Mouse (Mus musculus) heart, adult 2 months (tissue): Measurements from ENCODE around the gene Zdhhc6. TPM values are rescaled to one million over a fixed set of nuclear protein-coding genes. Genes with fewer than 3 reads are reported as not detected.

Experiments
- DNase-seq, 2 experiments: peaks; one replicate each; pipeline ENCODE4 v3.0.0; 2021
- H3K27ac ChIP-seq: fragments of 200-600 bp; 2 replicates; pipeline ENCODE4 v1.8.1; 2022
- H3K27me3 ChIP-seq: fragments of 200-500 bp; 2 replicates; pipeline ENCODE4 v1.6.1; 2012; ENCODE audit warnings: mild to moderate bottlenecking, low read length, inconsistent platforms, mixed read lengths; ENCODE audit not compliant: control insufficient read depth, insufficient read depth
- H3K36me3 ChIP-seq: fragments of 200-500 bp; 2 replicates; pipeline ENCODE4 v1.6.1; 2012; ENCODE audit warnings: low read length, inconsistent platforms; ENCODE audit not compliant: control insufficient read depth, insufficient read depth
- H3K4me1 ChIP-seq: fragments of 200-500 bp; 2 replicates; pipeline ENCODE4 v1.6.1; 2011; ENCODE audit warnings: low read length; ENCODE audit not compliant: control insufficient read depth, insufficient read depth
- H3K4me3 ChIP-seq: fragments of 200-600 bp; 2 replicates; pipeline ENCODE4 v1.8.1; 2022
- H3K79me2 ChIP-seq: fragments of 200-500 bp; replicated peaks from 2 replicates; pipeline ENCODE4 v1.6.1; 2012; ENCODE audit warnings: mild to moderate bottlenecking, inconsistent platforms, low read length, moderate library complexity, mixed read lengths; ENCODE audit not compliant: control insufficient read depth, insufficient read depth
- H3K9ac ChIP-seq: fragments of 200-500 bp; 2 replicates; pipeline ENCODE4 v1.6.1; 2012; ENCODE audit warnings: low read depth, mild to moderate bottlenecking, control low read depth, inconsistent platforms, low read length, mixed read lengths
- CTCF ChIP-seq: fragments of 200-600 bp; IDR thresholded peaks from 2 replicates; pipeline ENCODE4 v1.8.1; 2022; ENCODE audit warnings: antibody characterized with exemption, mild to moderate bottlenecking, moderate library complexity
- EP300 ChIP-seq: fragments of 200-500 bp; IDR thresholded peaks from 2 replicates; pipeline ENCODE4 v1.6.1; 2011; ENCODE audit warnings: low read depth, low read length, control low read depth; ENCODE audit not compliant: insufficient read depth
- POLR2A ChIP-seq: fragments of 200-500 bp; IDR thresholded peaks from 2 replicates; pipeline ENCODE4 v1.6.1; 2011; ENCODE audit warnings: mild to moderate bottlenecking, low read depth, low read length, control low read depth; ENCODE audit not compliant: insufficient read depth
- WGBS: fragments of 180-500 bp; shearing (Covaris S2); methylation state at CpG from one replicate; pipeline ENCODE4 v1.1.7; 2018; 5-methylcytosine and 5-hydroxymethylcytosine counted together
- intact Hi-C: fragments of 180-260 bp; cut with DNase I; formaldehyde crosslinking; loops from one replicate; pipeline ENCODE4 v1.15.1; 2025
- polyA plus RNA-seq: library from polyadenylated mRNA; depleted of rRNA; stranded (reverse); fragments of >200 nt; gene quantifications from 2 replicates; pipeline ENCODE4 v1.2.3, GENCODE M21; 2012
- total RNA-seq, 2 experiments: library from RNA; stranded (reverse); gene quantifications; 2 replicates each; pipeline ENCODE4 v1.2.3; 2021

Zdhhc6 gene
- total and polyA plus RNA-seq, 3 experiments, result 10.4 to 22.1 (median 19.6) TPM

GRCm38 (mm10) chr19:55266786-55267185 lies 49.0 kb downstream of the Zdhhc6 start:
- Histone ChIP-seq H3K4me3 (no peak overlapping the region), H3K36me3 (no peaks in the 10 kb centered on the region), H3K27me3 (no peaks in the 10 kb centered on the region), H3K79me2 (no peaks in the 10 kb centered on the region), H3K4me1 (no peaks in the 10 kb centered on the region; the same call in 1 of the 2 replicates), H3K27ac (no peak overlapping the region), H3K9ac (no peak overlapping the region)
- TF ChIP-seq CTCF (no peak), POLR2A (no peak), EP300 (no peak)
- WGBS, result 90% methylated on average over 3 of the region's 3 CpGs
- intact Hi-C loops, result no loop called here
- DNase-seq, result no peak

GRCm38 (mm10) chr19:55265269-55265668 lies 50.6 kb downstream of the Zdhhc6 start:
- no peak for DNase-seq
- TF ChIP-seq CTCF, result no peak
- no peak for TF ChIP-seq EP300
- TF ChIP-seq POLR2A, result no peak
- Histone ChIP-seq H3K9ac (no peak overlapping the region), H3K4me1 (no peaks in the 10 kb centered on the region; the same call in 1 of the 2 replicates), H3K36me3 (no peaks in the 10 kb centered on the region), H3K4me3 (no peak overlapping the region), H3K27me3 (no peaks in the 10 kb centered on the region), H3K79me2 (no peaks in the 10 kb centered on the region), H3K27ac (no peak overlapping the region)
- WGBS, result 70% methylated on average over 3 of the region's 3 CpGs
- intact Hi-C loops, result no loop called here

- TF ChIP-seq CTCF, result no peak
- H3K27ac ChIP-seq, result no peak overlapping the region
- no peaks in the 10 kb centered on the region for H3K79me2 ChIP-seq
- no peaks in the 10 kb centered on the region for H3K27me3 ChIP-seq
- 67% methylated on average over 12 of the region's 12 CpGs for WGBS
- intact Hi-C loops, result no loop called here
- H3K9ac ChIP-seq, result no peak overlapping the region
- DNase-seq, result no peak
- no peaks in the 10 kb centered on the region for H3K36me3 ChIP-seq
- H3K4me3 ChIP-seq, result no peak overlapping the region
- H3K4me1 ChIP-seq, result no peaks in the 10 kb centered on the region
Observed at GRCm38 (mm10) chr19:55260389-55261184, 55.2 kb downstream of the Zdhhc6 start.

GRCm38 (mm10) chr19:55258514-55258913 lies 57.3 kb downstream of the Zdhhc6 start:
- H3K9ac ChIP-seq, result no peak overlapping the region
- TF ChIP-seq EP300, result no peak
- TF ChIP-seq CTCF, result no peak
- TF ChIP-seq POLR2A, result no peak
- DNase-seq, result no peak
- H3K36me3 ChIP-seq, result no peaks in the 10 kb centered on the region
- intact Hi-C loops, result no loop called here
- H3K79me2 ChIP-seq, result no peaks in the 10 kb centered on the region
- no peaks in the 10 kb centered on the region for H3K4me1 ChIP-seq
- WGBS, result 78% methylated on average over 5 of the region's 5 CpGs
- H3K27me3 ChIP-seq, result no peaks in the 10 kb centered on the region
- H3K4me3 ChIP-seq, result no peak overlapping the region
- no peak overlapping the region for H3K27ac ChIP-seq

GRCm38 (mm10) chr19:55257656-55258375 lies 58.0 kb downstream of the Zdhhc6 start:
- DNase-seq, result no peak
- WGBS, result 67% methylated on average over 5 of the region's 5 CpGs
- H3K9ac ChIP-seq, result no peak overlapping the region
- no peaks in the 10 kb centered on the region for H3K36me3 ChIP-seq
- H3K27me3 ChIP-seq, result no peaks in the 10 kb centered on the region
- TF ChIP-seq EP300 (no peak), CTCF (no peak), POLR2A (no peak)
- no peaks in the 10 kb centered on the region for H3K79me2 ChIP-seq
- H3K27ac ChIP-seq, result no peak overlapping the region
- no peaks in the 10 kb centered on the region for H3K4me1 ChIP-seq
- no peak overlapping the region for H3K4me3 ChIP-seq
- intact Hi-C loops, result no loop called here

- DNase-seq, result no peak
- no peaks in the 10 kb centered on the region for H3K4me1 ChIP-seq
- H3K27ac ChIP-seq, result no peak overlapping the region
- no peak for TF ChIP-seq CTCF
- no peak for TF ChIP-seq EP300
- no peak for TF ChIP-seq POLR2A
- H3K36me3 ChIP-seq, result no peaks in the 10 kb centered on the region
- H3K9ac ChIP-seq, result no peak overlapping the region
- WGBS, result 77% methylated on average over 9 of the region's 9 CpGs
- intact Hi-C loops, result no loop called here
- no peaks in the 10 kb centered on the region for H3K79me2 ChIP-seq
- no peak overlapping the region for H3K4me3 ChIP-seq
- no peaks in the 10 kb centered on the region for H3K27me3 ChIP-seq
Observed at GRCm38 (mm10) chr19:55256156-55256555, 59.7 kb downstream of the Zdhhc6 start.
